Mouse (Mus musculus) lung, postnatal 25 days (tissue): Measurements from ENCODE around the gene Pmepa1.

Experiments used
- DNase-seq: peaks from one replicate; pipeline ENCODE4 v3.0.0; 2022; ENCODE audit warnings: low spot score

Pmepa1 gene

GRCm38 (mm10) chr2:173185282-173185681 lies 91.1 kb downstream of the Pmepa1 start:
- no peak for DNase-seq

DNA sequence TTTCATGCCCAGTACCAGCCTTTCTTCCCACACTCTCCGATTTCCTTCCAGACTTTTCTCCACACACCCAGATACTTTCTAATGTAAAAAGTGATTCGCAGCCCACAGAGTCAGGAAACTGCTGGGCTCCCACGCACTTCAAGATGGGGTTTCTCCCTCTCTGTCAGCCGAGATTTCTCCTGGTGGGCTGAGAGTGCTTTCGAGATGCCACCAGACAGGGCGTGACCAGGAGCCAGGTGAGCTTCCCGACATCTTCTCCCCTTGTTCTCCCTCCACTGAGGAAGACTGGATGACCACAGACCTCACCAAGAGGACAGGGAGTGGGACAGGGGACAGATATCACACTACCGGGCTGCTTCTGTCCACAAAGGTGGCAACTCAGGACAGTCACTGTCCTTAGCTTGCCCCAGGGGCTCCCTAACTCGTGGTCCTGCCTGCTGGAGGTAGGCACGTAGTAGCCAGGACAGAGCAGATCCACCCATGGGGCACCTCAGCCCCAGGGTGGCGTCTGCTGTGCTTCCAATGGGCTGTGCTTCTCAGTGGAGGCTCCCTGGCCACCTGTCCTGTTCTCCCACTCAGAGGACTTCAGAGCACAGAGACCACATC lies 91.8 kb downstream of the Pmepa1 start:
- no peak for DNase-seq

DNA sequence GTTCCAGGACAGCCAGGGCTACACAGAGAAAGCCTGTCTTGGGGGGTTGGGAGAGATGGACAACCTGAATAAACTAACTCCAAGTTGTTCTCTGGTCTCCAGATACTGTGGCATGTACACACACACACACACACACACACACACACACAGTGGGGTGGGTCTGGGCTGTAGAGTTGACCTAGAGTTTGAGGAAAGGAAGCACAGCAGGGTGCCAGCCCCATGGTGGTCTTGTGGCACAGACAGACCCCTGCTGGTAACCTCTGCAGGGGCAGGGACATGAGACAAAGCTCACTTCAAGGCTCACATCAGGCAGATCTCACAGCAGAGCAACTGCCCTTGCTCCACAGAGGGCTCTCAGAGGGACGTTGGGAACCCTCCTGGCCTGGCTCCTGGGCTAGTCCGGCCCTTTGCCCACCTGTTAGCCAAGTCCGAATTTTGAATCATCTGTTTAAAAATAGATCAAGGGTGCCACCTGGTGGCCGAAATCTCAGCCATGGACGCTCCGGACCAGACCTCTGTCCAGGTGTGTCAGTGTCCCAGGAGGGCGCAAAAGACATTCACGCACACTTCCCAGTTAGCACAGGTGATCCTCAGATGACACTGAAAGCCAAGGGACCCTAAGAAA lies 92.4 kb downstream of the Pmepa1 start:
- peak; percentile 41 for DNase-seq

GRCm38 (mm10) chr2:173183311-173183710 lies 93.0 kb downstream of the Pmepa1 start:
- no peak for DNase-seq

DNA sequence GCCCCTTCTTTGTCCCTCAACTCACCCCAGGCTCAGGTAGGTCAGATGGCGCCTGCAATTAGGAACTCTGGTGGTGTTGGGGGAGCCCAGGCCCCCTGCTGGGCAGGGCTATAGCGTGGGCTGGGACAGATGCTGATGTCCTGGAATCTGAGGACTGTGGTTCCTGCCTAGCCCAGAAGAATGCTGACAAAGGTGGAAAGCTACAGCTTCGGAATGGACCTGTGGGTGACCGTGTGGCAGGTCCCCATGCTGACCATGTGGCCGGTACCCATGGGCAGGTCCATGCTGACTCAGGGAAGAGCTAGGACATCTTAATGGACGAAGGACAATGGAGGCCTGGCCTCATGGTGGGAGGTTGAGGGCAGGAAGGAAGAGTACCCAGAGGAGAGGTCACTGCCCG lies 93.5 kb downstream of the Pmepa1 start:
- DNase-seq = no peak

DNA sequence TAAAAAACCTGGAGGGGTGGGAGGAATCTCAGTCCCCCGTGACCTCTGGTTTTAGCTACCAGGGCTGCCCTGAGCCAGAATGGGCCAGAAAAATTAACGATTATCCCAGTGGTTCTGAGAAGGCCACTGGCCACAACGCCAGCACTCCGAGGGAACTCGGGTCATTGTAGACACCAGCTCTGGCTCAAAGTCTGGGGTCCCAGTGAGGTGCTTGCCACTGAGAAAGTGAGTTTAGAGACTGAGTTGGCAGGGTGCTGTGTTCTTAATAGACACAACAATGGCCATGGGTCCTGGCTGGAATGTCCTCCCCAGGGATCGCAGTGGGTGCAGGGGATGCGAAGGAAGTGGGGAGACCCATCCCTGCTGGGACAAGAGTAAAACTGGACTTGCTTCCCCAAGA lies 94.4 kb downstream of the Pmepa1 start:
- DNase-seq = no peak

DNA sequence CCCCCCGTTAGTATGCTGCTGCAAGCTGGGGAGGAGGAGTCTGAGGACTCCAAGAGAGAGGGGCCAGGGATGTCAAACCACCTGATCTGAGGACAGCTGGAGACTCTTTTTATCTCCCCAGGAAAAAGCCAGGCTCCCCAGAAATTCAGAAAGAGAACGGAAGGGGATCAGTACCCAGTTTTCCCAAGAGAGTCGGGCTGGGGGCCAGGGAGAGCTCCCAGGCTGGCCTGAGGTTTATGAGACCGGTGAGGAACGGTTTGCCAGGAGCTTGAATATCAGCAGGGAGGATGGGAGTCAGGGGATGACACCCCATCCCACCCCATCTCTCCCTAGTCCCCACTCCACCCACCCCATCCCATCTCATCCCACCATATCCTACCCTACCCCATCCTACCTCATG lies 94.8 kb downstream of the Pmepa1 start:
- DNase-seq = no peak

DNA sequence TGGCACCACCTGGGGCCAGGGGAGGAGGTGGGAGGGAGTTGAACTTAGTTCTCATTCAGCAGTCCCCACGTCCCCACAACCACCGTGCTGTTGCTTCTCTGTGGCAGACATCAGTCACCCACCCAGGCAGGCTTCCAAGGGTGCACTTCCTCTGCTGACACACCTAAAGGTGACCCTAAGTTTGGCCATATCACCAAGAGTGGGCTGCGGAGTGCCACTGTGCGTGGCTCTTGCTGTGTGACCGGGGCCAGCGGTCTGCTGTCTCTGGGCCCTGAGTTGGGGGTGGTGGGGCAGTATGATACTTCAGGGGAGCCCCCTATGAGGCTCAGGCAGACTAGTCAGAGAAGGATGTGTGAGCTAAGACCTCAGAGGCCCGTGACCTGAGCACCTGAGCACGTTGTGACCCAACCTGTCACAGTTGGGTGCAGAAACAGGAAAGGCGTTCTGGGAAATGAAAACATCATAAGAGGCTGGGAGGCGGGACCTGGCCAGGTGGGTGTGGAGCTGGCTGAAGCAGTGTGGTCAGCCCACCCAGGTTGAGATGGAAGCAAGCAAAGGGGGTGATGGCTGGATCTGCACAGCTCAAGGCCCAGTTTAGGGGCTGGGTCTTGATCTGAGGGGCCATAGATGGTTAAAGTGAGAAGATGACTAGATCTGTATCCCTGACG lies 95.5 kb downstream of the Pmepa1 start:
- DNase-seq = no peak

DNA sequence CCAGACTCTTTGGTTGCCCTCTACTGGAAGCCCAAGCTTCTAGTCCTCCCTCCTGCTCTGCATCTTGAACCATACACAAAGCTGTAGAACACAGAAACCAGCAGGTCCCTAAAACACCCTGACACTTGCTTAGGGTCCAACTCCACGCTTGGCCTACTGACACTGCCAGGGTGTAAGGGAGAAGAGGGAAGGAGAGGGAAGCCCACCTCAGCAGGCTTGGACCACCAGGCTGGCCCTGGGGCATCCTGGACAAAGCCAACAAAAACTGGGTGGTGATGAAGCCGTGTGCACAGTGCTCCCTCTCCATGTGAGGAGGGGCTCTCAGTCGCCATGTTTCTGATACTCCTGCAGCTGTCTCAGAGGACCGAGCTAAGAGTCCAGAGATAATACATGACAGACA lies 96.3 kb downstream of the Pmepa1 start:
- no peak for DNase-seq

- no peak for DNase-seq
These were observed 97.3 kb downstream of the Pmepa1 start for GRCm38 (mm10) chr2:173179046-173179445.

GRCm38 (mm10) chr2:173177951-173178350 lies 98.4 kb downstream of the Pmepa1 start:
- no peak for DNase-seq

DNA sequence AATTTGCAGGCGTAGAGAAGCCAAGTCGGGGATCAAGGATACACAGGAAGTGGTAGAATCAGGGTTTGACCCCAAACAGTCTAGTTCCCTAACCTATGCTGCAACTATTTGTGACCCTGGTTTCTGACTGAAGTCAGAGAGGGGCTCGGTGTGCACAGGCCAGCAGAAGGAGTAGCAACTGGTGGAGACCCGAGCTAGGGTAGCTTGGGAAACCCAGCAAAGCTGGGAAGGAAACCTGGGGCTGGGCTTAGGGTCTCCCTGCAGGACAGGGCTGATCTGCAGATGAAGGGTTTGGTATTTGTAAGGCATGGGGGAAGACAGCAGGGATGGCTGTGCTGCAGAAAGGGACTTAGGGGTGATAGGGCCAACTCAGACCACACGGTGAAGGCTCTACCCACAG lies 98.9 kb downstream of the Pmepa1 start:
- DNase-seq = no peak

- DNase-seq = no peak
These were observed 100.6 kb downstream of the Pmepa1 start for GRCm38 (mm10) chr2:173175703-173176102.

DNA sequence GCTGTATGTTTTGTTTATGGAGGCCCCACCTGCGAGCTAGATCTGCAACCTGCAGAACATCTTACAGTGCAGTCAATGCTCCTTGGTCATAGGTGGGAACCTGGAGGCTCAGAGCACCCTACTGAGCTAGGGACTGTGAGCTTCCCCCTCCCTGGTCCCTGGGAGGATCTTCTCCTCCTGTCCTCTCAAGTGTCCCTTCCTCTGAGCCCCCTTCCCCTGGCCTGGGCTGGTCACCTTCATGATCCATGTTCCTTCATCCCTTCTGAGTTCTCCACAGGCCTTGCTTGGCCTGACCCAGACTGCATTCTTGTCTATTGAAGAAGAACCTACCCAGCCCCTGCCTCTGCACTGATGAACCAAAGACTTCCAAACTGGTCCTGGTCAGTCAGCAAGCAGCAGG lies 101.8 kb downstream of the Pmepa1 start:
- DNase-seq = no peak
